Mouse (Mus musculus): ENCODE measurements around the gene Vegfa. TPM values are rescaled to one million over a fixed set of nuclear protein-coding genes. Genes with fewer than 3 reads are reported as not detected.

Vegfa gene
- total and polyA plus RNA-seq, 3 experiments: 15.3 to 50.0 (median 17.2) TPM

DNA sequence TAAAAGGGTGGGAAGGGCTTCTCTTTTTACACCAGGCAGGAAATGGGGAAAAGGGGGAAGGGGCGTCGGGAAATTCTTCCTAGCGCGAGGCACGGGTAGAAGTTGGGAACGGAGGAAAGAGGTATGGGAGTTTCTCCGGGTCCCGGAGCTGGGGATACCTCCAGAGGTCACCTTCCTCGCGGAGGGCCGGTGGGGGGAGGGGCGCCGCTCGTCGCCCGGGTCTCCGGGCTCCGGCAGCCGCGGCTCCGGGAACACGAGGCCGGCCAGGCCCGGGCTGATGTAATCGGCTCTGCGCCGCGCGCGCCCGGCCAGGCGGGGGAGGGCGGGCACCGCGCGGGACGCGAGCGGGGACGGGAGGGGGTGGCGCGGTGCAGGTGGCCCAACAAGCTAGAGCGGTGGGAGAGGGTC, 1.8 kb downstream of the Vegfa start:
- Histone ChIP-seq H3K9me3 (replicated peaks; ENCODE audit: low read length) (no peaks in the 10 kb centered on the region), H3K36me3 (replicated peaks in 1 of 2; ENCODE audit: control insufficient read depth in 1 of 2, insufficient read depth in 1 of 2, low read length in 1 of 2) (peaks cover 9 to 27% of the 10 kb centered on the region in 2 experiments), H3K9ac (ENCODE audit: insufficient read depth, low read depth) (peak overlapping the region; percentile 100), H3K27me3 (replicated peaks) (peaks cover 12% of the 10 kb centered on the region), H3K79me2 (replicated peaks; ENCODE audit: control insufficient read depth, extremely low read depth, insufficient read depth, poor library complexity, severe bottlenecking) (peaks cover 30% of the 10 kb centered on the region), H3K27ac (ENCODE audit: insufficient read depth, low read depth) (peak overlapping the region; percentile 37; the same call in 1 of the 2 replicates), H3K4me1 (ENCODE audit: control insufficient read depth in 1 of 2, insufficient read depth in 2 of 2) (peaks cover 5 to 59% of the 10 kb centered on the region in 2 experiments; a peak in 3 of 4 replicates), H3K4me2 (ENCODE audit: insufficient read depth, low read depth, poor library complexity, severe bottlenecking) (peak overlapping the region; percentile 99), H3K4me3 (replicated peaks in 1 of 3; ENCODE audit: low read depth in 2 of 3, low read length in 2 of 3, poor library complexity in 1 of 3) (peak overlapping the region; percentile 92 to 97 (median 96))
- no peak; the same call in 1 of the 2 replicates for TF ChIP-seq TCF12 (IDR thresholded peaks at IDR 0.05; ENCODE audit: low read depth, low read length)
- peak; percentile 42; the same call in 1 of the 2 replicates for TF ChIP-seq CHD2 (IDR thresholded peaks at IDR 0.05; ENCODE audit: low read length)
- TF ChIP-seq ZNF384 (IDR thresholded peaks at IDR 0.05; ENCODE audit: low read depth, low read length): no peak
- no peak for TF ChIP-seq MXI1 (IDR thresholded peaks at IDR 0.05; ENCODE audit: low read depth, low read length)
- no peak for TF ChIP-seq POLR2A (IDR thresholded peaks at IDR 0.05; ENCODE audit: low read depth, low read length)
- no peak for TF ChIP-seq HCFC1 (IDR thresholded peaks at IDR 0.05; ENCODE audit: low read depth, low read length)
- TF ChIP-seq MEF2A (IDR thresholded peaks at IDR 0.05; ENCODE audit: borderline replicate concordance, low read depth, low read length): 0 out of 2 replicates have a peak, but pooled peaks have one; percentile 2
- peak; percentile 58; the same call in 1 of the 2 replicates for TF ChIP-seq MYC (IDR thresholded peaks at IDR 0.05; ENCODE audit: low read depth, low read length)
- in situ Hi-C loops (cut with MboI; ENCODE audit: low pct_ligation_motif_present, low pct_unique_long_range_greater_than_20kb, low sequenced_read_pairs) (loop anchor here (5.0 to 10.0 kb wide), 3 partner anchors 104 to 293 kb away; no protein-coding TSS in a partner anchor), dilution Hi-C loops (cut with MboI; ENCODE audit: extremely low pct_ligation_motif_present, extremely low pct_unique_long_range_greater_than_20kb, low sequenced_read_pairs) (no loop called here)
- peak; percentile 34 for DNase-seq (ENCODE audit: extremely low read depth)

- peaks cover 10% of the 10 kb centered on the region for H3K27me3 ChIP-seq (replicated peaks)
- H3K4me2 ChIP-seq (ENCODE audit: insufficient read depth, low read depth, poor library complexity, severe bottlenecking): peak overlapping the region; percentile 87
- peaks cover 30% of the 10 kb centered on the region for H3K79me2 ChIP-seq (replicated peaks; ENCODE audit: control insufficient read depth, extremely low read depth, insufficient read depth, poor library complexity, severe bottlenecking)
- peak overlapping the region; percentile 100 for H3K9ac ChIP-seq (ENCODE audit: insufficient read depth, low read depth)
- peaks cover 15 to 34% of the 10 kb centered on the region in 2 experiments for H3K36me3 ChIP-seq (replicated peaks in 1 of 2; ENCODE audit: control insufficient read depth in 1 of 2, insufficient read depth in 1 of 2, low read length in 1 of 2)
- no peaks in the 10 kb centered on the region for H3K9me3 ChIP-seq (replicated peaks; ENCODE audit: low read length)
- DNase-seq (ENCODE audit: extremely low read depth): no peak
- peak overlapping the region; percentile 92 to 97 (median 96) for H3K4me3 ChIP-seq (replicated peaks in 1 of 3; ENCODE audit: low read depth in 2 of 3, low read length in 2 of 3, poor library complexity in 1 of 3)
- 0 out of 2 replicates have a peak, but pooled peaks have one; percentile 48 for TF ChIP-seq MAZ (IDR thresholded peaks at IDR 0.05; ENCODE audit: low read depth, low read length)
- 0 out of 2 replicates have a peak, but pooled peaks have one; percentile 25 for TF ChIP-seq IRF4 (IDR thresholded peaks at IDR 0.05; ENCODE audit: low read depth, low read length)
- TF ChIP-seq ZC3H11A (IDR thresholded peaks at IDR 0.05; ENCODE audit: low read depth, low read length): no peak
- TF ChIP-seq ZNF384 (IDR thresholded peaks at IDR 0.05; ENCODE audit: low read depth, low read length): peak; percentile 89
- TF ChIP-seq SMC3 (IDR thresholded peaks at IDR 0.05; ENCODE audit: low read depth, low read length): no peak
- TF ChIP-seq UBTF (IDR thresholded peaks at IDR 0.05; ENCODE audit: low read depth, low read length): no peak
- peaks cover 5 to 56% of the 10 kb centered on the region in 2 experiments; a peak in 3 of 4 replicates for H3K4me1 ChIP-seq (ENCODE audit: control insufficient read depth in 1 of 2, insufficient read depth in 2 of 2)
- H3K27ac ChIP-seq (ENCODE audit: insufficient read depth, low read depth): peak overlapping the region; percentile 37; the same call in 1 of the 2 replicates
- dilution Hi-C loops (cut with MboI; ENCODE audit: extremely low pct_ligation_motif_present, extremely low pct_unique_long_range_greater_than_20kb, low sequenced_read_pairs) (no loop called here), in situ Hi-C loops (cut with MboI; ENCODE audit: low pct_ligation_motif_present, low pct_unique_long_range_greater_than_20kb, low sequenced_read_pairs) (loop anchor here (5.0 to 10.0 kb wide), 3 partner anchors 105 to 292 kb away; no protein-coding TSS in a partner anchor)
These were observed 2.5 kb downstream of the Vegfa start for GRCm38 (mm10) chr17:46029554-46030207.
